Mouse (Mus musculus) adrenal gland, postnatal 4 days (tissue): ENCODE measurements around the gene Fam221b. TPM values are rescaled to one million over a fixed set of nuclear protein-coding genes. Genes with fewer than 3 reads are reported as not detected.

Experiments
- DNase-seq, 2 experiments: peaks; one replicate each; pipeline ENCODE4 v3.0.0; 2021 to 2022; ENCODE audit warnings: low spot score in 2 of 2, mixed read lengths in 2 of 2
- microRNA-seq: library from miRNA; unstranded; fragments of <30 nt; microRNA quantifications from one replicate; pipeline ENCODE4 v1.2.0, GENCODE M21; 2021
- total RNA-seq, 2 experiments: library from RNA; stranded (reverse); gene quantifications; 2 replicates each; pipeline ENCODE4 v1.2.3; 2021

Gene Fam221b
- total RNA-seq, 2 experiments from 2014 or later: 0.31 to 0.62 TPM

- no peak for DNase-seq
These were observed 48.7 kb downstream of the Fam221b start for GRCm38 (mm10) chr4:43620146-43620778.

GRCm38 (mm10) chr4:43613060-43613730 lies 55.8 kb downstream of the Fam221b start:
- DNase-seq: no peak

- DNase-seq: no peak
These were observed 56.4 kb downstream of the Fam221b start for GRCm38 (mm10) chr4:43612534-43612933.

Small RNAs within 50 kb of the gene (microRNA-seq; reads per million reads assigned to microRNA genes)
- not detected for gene Gm25262

Other genes starting within 250 kb of the Fam221b start
- gene Fam166b, start 240.0 kb downstream of the Fam221b start, total RNA-seq: under 1 TPM in 1 of 2 experiments, not detected in 1; 0.25 TPM
- 10 to 100 TPM; 57.3 to 60.5 TPM for gene Tesk1, start 227.2 kb downstream of the Fam221b start, total RNA-seq
- gene Cd72, start 214.5 kb downstream of the Fam221b start, total RNA-seq: 1 to 10 TPM in 1 of 2 experiments, under 1 TPM in 1; 0.95 to 2.1 TPM
- not detected for gene Sit1, start 185.4 kb downstream of the Fam221b start, total RNA-seq
- gene Ccdc107, start 176.2 kb downstream of the Fam221b start, total RNA-seq: 10 to 100 TPM; 44.3 TPM
- 10 to 100 TPM; 11.3 to 15.0 TPM for gene Arhgef39, start 169.4 kb downstream of the Fam221b start, total RNA-seq
- 1 to 10 TPM; 1.4 to 1.5 TPM for gene Car9, start 162.2 kb downstream of the Fam221b start, total RNA-seq
- 100 to 1,000 TPM; 135 to 293 TPM for gene Tpm2, start 145.4 kb downstream of the Fam221b start, total RNA-seq
- gene Creb3, start 106.8 kb downstream of the Fam221b start, total RNA-seq: 100 to 1,000 TPM; 130 to 160 TPM
- 100 to 1,000 TPM; 209 to 246 TPM for gene Tln1, start 106.5 kb downstream of the Fam221b start, total RNA-seq
- 10 to 100 TPM; 65.3 to 68.5 TPM for gene Rgp1, start 90.4 kb downstream of the Fam221b start, total RNA-seq
- gene Gba2, start 90.3 kb downstream of the Fam221b start, total RNA-seq: 10 to 100 TPM; 17.8 to 18.2 TPM
- 1 to 10 TPM; 1.4 to 2.2 TPM for gene Msmp, start 84.7 kb downstream of the Fam221b start, total RNA-seq
- 10 to 100 TPM; 43.0 to 47.5 TPM for gene Npr2, start 37.2 kb downstream of the Fam221b start, total RNA-seq
- 1 to 10 TPM; 1.2 to 1.4 TPM for gene Spag8, start 15.6 kb downstream of the Fam221b start, total RNA-seq
- 10 to 100 TPM; 76.5 to 83.8 TPM for gene Hint2, start 12.7 kb downstream of the Fam221b start, total RNA-seq
- gene Tmem8b, start 174 bp downstream of the Fam221b start, total RNA-seq: 10 to 100 TPM; 11.3 to 11.6 TPM
- gene Olfr70, start 31.7 kb upstream of the Fam221b start, total RNA-seq: not detected
- gene Olfr71, start 41.1 kb upstream of the Fam221b start, total RNA-seq: not detected
- 1 to 10 TPM; 2.4 to 3.6 TPM for gene Hrct1, start 58.0 kb upstream of the Fam221b start, total RNA-seq
- 1 to 10 TPM; 1.4 to 2.0 TPM for gene Spaar, start 60.9 kb upstream of the Fam221b start, total RNA-seq
- not detected for gene Olfr159, start 101.9 kb upstream of the Fam221b start, total RNA-seq
- gene Olfr156, start 154.8 kb upstream of the Fam221b start, total RNA-seq: not detected
- not detected for gene Olfr157, start 171.1 kb upstream of the Fam221b start, total RNA-seq
- gene Olfr155, start 182.4 kb upstream of the Fam221b start, total RNA-seq: not detected
- 10 to 100 TPM; 25.6 to 26.6 TPM for gene Reck, start 206.4 kb upstream of the Fam221b start, total RNA-seq